In the genomic region with DNA sequence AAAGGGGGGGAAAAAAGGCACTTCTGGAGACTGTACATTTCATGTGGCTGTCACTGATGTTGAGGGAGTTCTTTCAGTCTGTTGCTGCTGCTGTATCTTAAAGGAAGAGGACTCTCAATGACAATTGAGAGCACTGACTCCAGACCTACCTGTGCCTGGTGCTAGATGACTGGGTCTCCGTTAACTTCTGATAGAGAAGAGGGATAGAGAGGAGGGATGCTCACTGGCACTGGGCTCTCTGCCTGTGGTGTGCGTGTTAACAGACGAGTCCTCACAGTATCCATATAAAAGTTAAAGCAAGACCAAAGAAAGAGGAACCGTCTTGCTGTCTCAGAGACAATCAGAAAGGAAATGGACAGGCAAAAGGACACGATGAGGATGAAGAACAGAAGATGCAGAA, we compare ENCODE assay signal across 21 mouse cellular contexts. TPM values are rescaled to one million over a fixed set of nuclear protein-coding genes. Genes with fewer than 3 reads are reported as not detected.
A peak's percentile ranks its signal among the peaks of the same experiment; 100 is the strongest.
DNase-seq lines count a peak whose midpoint lies in the region; ATAC-seq and TF ChIP-seq lines count a peak whose summit lies in the region.
"Had no signal": no experiment of that assay in that cellular context is flagged by ENCODE, and none has a peak within 500 bp of the region (broad histone marks: within the 10 kb centered on the region; RNA-seq: fewer than 3 reads in every experiment).

No protein-coding gene starts in this region.

- no peak for TF ChIP-seq EP300 in CH12.LX (IDR thresholded peaks at IDR 0.05; ENCODE audit: low read length)

- in situ Hi-C loops in CH12.LX (cut with MboI; ENCODE audit: low pct_ligation_motif_present, low pct_unique_long_range_greater_than_20kb, low sequenced_read_pairs) = no loop called here

- no peaks in the 10 kb centered on the region for H3K36me3 ChIP-seq in neural tube, embryonic 15.5 days
- peaks cover 11 to 62% of the 10 kb centered on the region in 2 experiments for H3K36me3 ChIP-seq in CH12.LX (replicated peaks in 1 of 2; ENCODE audit: control insufficient read depth in 1 of 2, insufficient read depth in 1 of 2, low read length in 1 of 2)
- H3K36me3 ChIP-seq in intestine, embryonic 16.5 days (ENCODE audit: control insufficient read depth, insufficient read depth, low read length) = no peaks in the 10 kb centered on the region; the same call in 1 of the 2 replicates
- H3K36me3 ChIP-seq: forebrain, embryonic 12.5 days; hindbrain, embryonic 12.5 days had no signal

- H3K9me3 ChIP-seq in neural tube, embryonic 15.5 days (replicated peaks) = no peaks in the 10 kb centered on the region
- H3K9me3 ChIP-seq in CH12.LX (replicated peaks; ENCODE audit: low read length) = no peaks in the 10 kb centered on the region
- H3K9me3 ChIP-seq in intestine, embryonic 16.5 days (ENCODE audit: control insufficient read depth, low read length) = no peaks in the 10 kb centered on the region
- H3K9me3 ChIP-seq: embryonic facial prominence, embryonic 12.5 days; forebrain, embryonic 12.5 days; G1E; heart, embryonic 13.5 days; hindbrain, embryonic 12.5 days had no signal

- DNase-seq in neural tube, embryonic 10.5 days (ENCODE audit: extremely low spot score, low spot score) = peak; percentile 9
- DNase-seq in CH12.LX (ENCODE audit: extremely low read depth) = no peak
- no peak for DNase-seq in retina, embryonic 14.5 days (ENCODE audit: low spot score)
- DNase-seq: adrenal gland, adult 8-10 months; adrenal gland, postnatal 36 days; cerebellum, adult 11-12 months; cerebellum, adult 9-10 months; cerebellum, postnatal 25 days; gastrocnemius, postnatal 10 days; heart, postnatal 4 days had no signal

- ATAC-seq in neural tube, embryonic 15.5 days (ENCODE audit: low FRiP score) = no peak
- ATAC-seq in granulocyte monocyte progenitor cell, adult 5-6 weeks (replicated peaks; ENCODE audit: poor library complexity, severe bottlenecking) = 0 out of 2 replicates have a peak, but pooled peaks have one; percentile 21
- no peak for ATAC-seq in intestine, embryonic 16.5 days
- ATAC-seq: forebrain, embryonic 16.5 days; hindbrain, embryonic 16.5 days had no signal

- H3K4me3 ChIP-seq in neural tube, embryonic 15.5 days (replicated peaks) = no peak overlapping the region
- no peak overlapping the region for H3K4me3 ChIP-seq in CH12.LX (replicated peaks in 1 of 3; ENCODE audit: low read depth in 2 of 3, low read length in 2 of 3, poor library complexity in 1 of 3)
- no peak overlapping the region for H3K4me3 ChIP-seq in intestine, embryonic 16.5 days (ENCODE audit: low read length)
- H3K4me3 ChIP-seq: embryonic facial prominence, embryonic 12.5 days; forebrain, embryonic 12.5 days; heart, embryonic 13.5 days; hindbrain, embryonic 12.5 days had no signal

- no peak for TF ChIP-seq RAD21 in CH12.LX (IDR thresholded peaks at IDR 0.05; ENCODE audit: low read depth, low read length)

- no peak overlapping the region for H3K27ac ChIP-seq in neural tube, embryonic 15.5 days (replicated peaks)
- no peak overlapping the region for H3K27ac ChIP-seq in CH12.LX (ENCODE audit: insufficient read depth, low read depth)
- H3K27ac ChIP-seq in intestine, embryonic 16.5 days (ENCODE audit: low read length) = no peak overlapping the region
- H3K27ac ChIP-seq: embryonic facial prominence, embryonic 12.5 days; forebrain, embryonic 12.5 days; heart, embryonic 13.5 days; hindbrain, embryonic 12.5 days had no signal

- no peak overlapping the region for H3K9ac ChIP-seq in neural tube, embryonic 15.5 days (replicated peaks)
- 0 out of 2 replicates have a peak overlapping the region, but pooled peaks have one; percentile 8 for H3K9ac ChIP-seq in CH12.LX (ENCODE audit: insufficient read depth, low read depth)
- H3K9ac ChIP-seq in intestine, embryonic 16.5 days (ENCODE audit: low read depth, low read length) = no peak overlapping the region
- H3K9ac ChIP-seq: embryonic facial prominence, embryonic 12.5 days; forebrain, embryonic 12.5 days; heart, embryonic 13.5 days; hindbrain, embryonic 12.5 days had no signal

- H3K4me1 ChIP-seq in neural tube, embryonic 15.5 days = peaks cover 10% of the 10 kb centered on the region; the same call in 1 of the 2 replicates
- peaks cover 25 to 74% of the 10 kb centered on the region in 2 experiments for H3K4me1 ChIP-seq in CH12.LX (ENCODE audit: control insufficient read depth in 1 of 2, insufficient read depth in 2 of 2)
- H3K4me1 ChIP-seq in intestine, embryonic 16.5 days (ENCODE audit: control insufficient read depth, insufficient read depth, low read length) = peaks cover 8% of the 10 kb centered on the region
- H3K4me1 ChIP-seq: embryonic facial prominence, embryonic 12.5 days; forebrain, embryonic 12.5 days; hindbrain, embryonic 12.5 days had no signal

- WGBS in neural tube, embryonic 15.5 days = 92% methylated on average over 5 of the region's 5 CpGs
- 89% methylated on average over 5 of the region's 5 CpGs for WGBS in intestine, embryonic 16.5 days

- TF ChIP-seq CTCF in CH12.LX (conservative IDR thresholded peaks at IDR 0.05 in 1 of 2, IDR thresholded peaks at IDR 0.05 in 1 of 2; ENCODE audit: low read depth in 2 of 2, low read length in 2 of 2) = no peak

- peaks cover 3% of the 10 kb centered on the region; the same call in 1 of the 2 replicates for H3K79me2 ChIP-seq in CH12.LX (replicated peaks; ENCODE audit: control insufficient read depth, extremely low read depth, insufficient read depth, poor library complexity, severe bottlenecking)

- no peak overlapping the region for H3K4me2 ChIP-seq in neural tube, embryonic 15.5 days
- no peak overlapping the region for H3K4me2 ChIP-seq in CH12.LX (ENCODE audit: insufficient read depth, low read depth, poor library complexity, severe bottlenecking)
- no peak overlapping the region for H3K4me2 ChIP-seq in intestine, embryonic 16.5 days (ENCODE audit: low read depth, low read length)
- H3K4me2 ChIP-seq: embryonic facial prominence, embryonic 12.5 days; forebrain, embryonic 12.5 days; heart, embryonic 13.5 days; hindbrain, embryonic 12.5 days had no signal

- H3K27me3 ChIP-seq in neural tube, embryonic 15.5 days (replicated peaks) = no peaks in the 10 kb centered on the region
- no peaks in the 10 kb centered on the region for H3K27me3 ChIP-seq in CH12.LX (replicated peaks)
- H3K27me3 ChIP-seq in intestine, embryonic 16.5 days (replicated peaks; ENCODE audit: control insufficient read depth, insufficient read depth, low read length) = no peaks in the 10 kb centered on the region
- H3K27me3 ChIP-seq: embryonic facial prominence, embryonic 12.5 days; forebrain, embryonic 12.5 days; heart, embryonic 13.5 days; hindbrain, embryonic 12.5 days had no signal

- dilution Hi-C loops in CH12.LX (cut with MboI; ENCODE audit: extremely low pct_ligation_motif_present, extremely low pct_unique_long_range_greater_than_20kb, low sequenced_read_pairs) = no loop called here

- no peak for TF ChIP-seq POLR2A in CH12.LX (IDR thresholded peaks at IDR 0.05; ENCODE audit: low read depth, low read length)

TF ChIP-seq in CH12.LX, 34 proteins besides CTCF, POLR2A, EP300 and RAD21:
- TF ChIP-seq UBTF (IDR thresholded peaks at IDR 0.05; ENCODE audit: low read depth, low read length) = no peak
- TF ChIP-seq ETS1 (conservative IDR thresholded peaks at IDR 0.05; ENCODE audit: low read depth, low read length) = no peak
- TF ChIP-seq E2F4 (IDR thresholded peaks at IDR 0.05; ENCODE audit: insufficient replicate concordance, low read depth, low read length) = no peak
- no peak for TF ChIP-seq CHD1 (IDR thresholded peaks at IDR 0.05; ENCODE audit: low read depth, low read length)
- TF ChIP-seq NELFE (IDR thresholded peaks at IDR 0.05; ENCODE audit: low read depth, low read length) = no peak
- TF ChIP-seq HCFC1 (IDR thresholded peaks at IDR 0.05; ENCODE audit: low read depth, low read length) = no peak

RNA-seq across cellular contexts. Expression of a gene that starts 8.7 kb away (rescaled TPM):
- 0.74 and 3.7 TPM in 2 replicates for polyA plus RNA-seq in neural tube, embryonic 15.5 days (2015; fragmentation: Nextera tagmentation; extraction: Ambion mirVana)
- 3.6 and 4.0 TPM in 2 replicates for total RNA-seq in CH12.LX (2012; rRNA removed)
- 16.2 and 16.3 TPM in 2 replicates for total RNA-seq in CH12.LX (2014; rRNA removed)
- polyA plus RNA-seq in CH12.LX (2012; ENCODE audit: insufficient read length, low read depth) = 8.3 and 8.7 TPM in 2 replicates
- total RNA-seq in granulocyte monocyte progenitor cell, adult 5-6 weeks (2014; fragmentation: Nextera tagmentation) = 3.2 and 3.3 TPM in 2 replicates
- total RNA-seq in granulocyte monocyte progenitor cell, adult 5-6 weeks (2017) = 3.4 and 3.7 TPM in 2 replicates
- polyA plus RNA-seq in intestine, embryonic 16.5 days (2015; fragmentation: Nextera tagmentation; extraction: Ambion mirVana) = 3.7 and 4.1 TPM in 2 replicates

RNA-seq across cellular contexts. Expression of a gene that starts 40.7 kb away (rescaled TPM):
- 1.7 TPM in 1 of 2 replicates, not detected in the other for polyA plus RNA-seq in neural tube, embryonic 15.5 days (2015; fragmentation: Nextera tagmentation; extraction: Ambion mirVana)
- total RNA-seq in CH12.LX (2012; rRNA removed) (26.8 and 33.5 TPM in 2 replicates), CH12.LX (2014; rRNA removed) (32.5 and 37.0 TPM in 2 replicates)
- 37.8 and 46.2 TPM in 2 replicates for polyA plus RNA-seq in CH12.LX (2012; ENCODE audit: insufficient read length, low read depth)
- 0.60 and 3.1 TPM in 2 replicates for total RNA-seq in granulocyte monocyte progenitor cell, adult 5-6 weeks (2014; fragmentation: Nextera tagmentation)
- total RNA-seq in granulocyte monocyte progenitor cell, adult 5-6 weeks (2017) = 0.43 TPM in 1 of 2 replicates, not detected in the other
- polyA plus RNA-seq in intestine, embryonic 16.5 days (2015; fragmentation: Nextera tagmentation; extraction: Ambion mirVana) = 0.34 and 0.38 TPM in 2 replicates
- total RNA-seq: gastrocnemius, postnatal 10 days; gastrocnemius, postnatal 4 days; heart, postnatal 4 days had no signal
- polyA plus RNA-seq: G1E; heart, embryonic 13.5 days; hindbrain, embryonic 12.5 days had no signal

Comparison
In these comparisons a context has a peak if more than half of its experiments do, and no peak if none do; other contexts are left out.
1. RNA of a gene that starts 40.7 kb away (polyA plus RNA-seq): 37.8 to 46.2 TPM in CH12.LX; 0.34 to 0.38 TPM in intestine, embryonic 16.5 days and 1.7 TPM in neural tube, embryonic 15.5 days; every median in the first group is over 10 times any median in the second.